Mouse (Mus musculus) heart, embryonic 12.5 days (tissue): Measurements from ENCODE around the gene Gga3. TPM values are rescaled to one million over a fixed set of nuclear protein-coding genes. Genes with fewer than 3 reads are reported as not detected.

Experiments
- ATAC-seq: fragments of 200-750 bp; cut with Nextera tagmentation; 2 replicates; pipeline ENCODE4 v1.8.0; 2017; ENCODE audit warnings: moderate TSS enrichment, moderate library complexity; ENCODE audit not compliant: insufficient number of reproducible peaks, low FRiP score
- H3K27ac ChIP-seq: fragments of 300-500 bp; sonication (generic); 2 replicates; pipeline ENCODE4 v1.5.1; 2016; ENCODE audit warnings: mild to moderate bottlenecking, moderate library complexity; ENCODE audit not compliant: poor library complexity, severe bottlenecking
- H3K27me3 ChIP-seq: fragments of 300-500 bp; sonication (generic); replicated peaks from 2 replicates; pipeline ENCODE4 v1.6.1; 2016; ENCODE audit warnings: mild to moderate bottlenecking, moderate library complexity
- H3K36me3 ChIP-seq: fragments of 300-500 bp; sonication (generic); 2 replicates; pipeline ENCODE4 v1.6.1; 2016; ENCODE audit warnings: mild to moderate bottlenecking, moderate library complexity
- H3K4me1 ChIP-seq: fragments of 300-500 bp; sonication (generic); replicated peaks from 2 replicates; pipeline ENCODE4 v1.6.1; 2016; ENCODE audit warnings: mild to moderate bottlenecking
- H3K4me2 ChIP-seq: fragments of 300-500 bp; sonication (generic); 2 replicates; pipeline ENCODE4 v1.6.1; 2016; ENCODE audit warnings: mild to moderate bottlenecking, moderate library complexity
- H3K4me3 ChIP-seq: fragments of 300-500 bp; sonication (generic); 2 replicates; pipeline ENCODE4 v1.5.1; 2016; ENCODE audit warnings: mild to moderate bottlenecking
- H3K9ac ChIP-seq: fragments of 300-500 bp; sonication (generic); 2 replicates; pipeline ENCODE4 v1.6.1; 2016; ENCODE audit warnings: mild to moderate bottlenecking, moderate library complexity
- H3K9me3 ChIP-seq: fragments of 300-500 bp; sonication (generic); replicated peaks from 2 replicates; pipeline ENCODE4 v1.6.1; 2016; ENCODE audit warnings: mild to moderate bottlenecking, moderate library complexity
- WGBS: fragments of 180-500 bp; shearing (Covaris S2); methylation state at CpG from one replicate; pipeline ENCODE4 v1.1.7; 2016; 5-methylcytosine and 5-hydroxymethylcytosine counted together
- polyA plus RNA-seq: library from polyadenylated mRNA; unstranded; fragments of >200 nt; fragmentation: Nextera tagmentation; extraction: Ambion mirVana; gene quantifications from 2 replicates; pipeline ENCODE4 v1.2.1, GENCODE M21; 2016

Gga3 gene
- polyA plus RNA-seq, 1 experiment from 2014 or later = 21.9 TPM

- no peak for ATAC-seq
- Histone ChIP-seq H3K4me1 (peaks cover 33% of the 10 kb centered on the region), H3K9me3 (no peaks in the 10 kb centered on the region), H3K4me2 (no peak overlapping the region), H3K36me3 (peaks cover 75% of the 10 kb centered on the region), H3K27ac (no peak overlapping the region), H3K27me3 (no peaks in the 10 kb centered on the region), H3K9ac (no peak overlapping the region), H3K4me3 (no peak overlapping the region)
- WGBS = 92% methylated on average over 2 of the region's 2 CpGs
Observed at GRCm38 (mm10) chr11:115618001-115618400, 14.2 kb upstream of the Gga3 start.

GRCm38 (mm10) chr11:115616893-115617292 lies 13.0 kb upstream of the Gga3 start:
- H3K36me3 ChIP-seq = peaks cover 65% of the 10 kb centered on the region
- no peak overlapping the region for H3K4me3 ChIP-seq
- H3K4me2 ChIP-seq = no peak overlapping the region
- H3K27me3 ChIP-seq = no peaks in the 10 kb centered on the region
- H3K4me1 ChIP-seq = peaks cover 35% of the 10 kb centered on the region
- H3K9ac ChIP-seq = no peak overlapping the region
- 0 out of 2 replicates have a peak overlapping the region, but pooled peaks have one; percentile 14 for H3K27ac ChIP-seq
- no peaks in the 10 kb centered on the region for H3K9me3 ChIP-seq
- ATAC-seq = no peak
- 72% methylated on average over 6 of the region's 6 CpGs for WGBS

- H3K4me1 ChIP-seq = peaks cover 39% of the 10 kb centered on the region
- no peaks in the 10 kb centered on the region for H3K9me3 ChIP-seq
- H3K27me3 ChIP-seq = no peaks in the 10 kb centered on the region
- H3K36me3 ChIP-seq = peaks cover 61% of the 10 kb centered on the region
- WGBS = 86% methylated on average over 7 of the region's 7 CpGs
- no peak overlapping the region for H3K4me2 ChIP-seq
- H3K27ac ChIP-seq = no peak overlapping the region
- H3K9ac ChIP-seq = no peak overlapping the region
- ATAC-seq = no peak
- H3K4me3 ChIP-seq = no peak overlapping the region
Observed at GRCm38 (mm10) chr11:115616371-115616770, 12.5 kb upstream of the Gga3 start.

- H3K4me3 ChIP-seq = no peak overlapping the region
- H3K9ac ChIP-seq = 0 out of 2 replicates have a peak overlapping the region, but pooled peaks have one; percentile 27
- H3K4me1 ChIP-seq = peaks cover 39% of the 10 kb centered on the region
- 85% methylated on average over 6 of the region's 6 CpGs for WGBS
- H3K36me3 ChIP-seq = peaks cover 56% of the 10 kb centered on the region
- ATAC-seq = no peak
- H3K4me2 ChIP-seq = no peak overlapping the region
- no peaks in the 10 kb centered on the region for H3K9me3 ChIP-seq
- no peak overlapping the region for H3K27ac ChIP-seq
- H3K27me3 ChIP-seq = no peaks in the 10 kb centered on the region
Observed at GRCm38 (mm10) chr11:115615875-115616274, 12.0 kb upstream of the Gga3 start.

- 0 out of 2 replicates have a peak overlapping the region, but pooled peaks have one; percentile 27 for H3K9ac ChIP-seq
Observed at GRCm38 (mm10) chr11:115615108-115615825, 11.4 kb upstream of the Gga3 start.

GRCm38 (mm10) chr11:115614346-115615107 lies 10.7 kb upstream of the Gga3 start:
- H3K36me3 ChIP-seq = peaks cover 48% of the 10 kb centered on the region
- no peaks in the 10 kb centered on the region for H3K27me3 ChIP-seq
- 78% methylated on average over 10 of the region's 10 CpGs for WGBS
- peaks cover 39% of the 10 kb centered on the region for H3K4me1 ChIP-seq
- no peaks in the 10 kb centered on the region for H3K9me3 ChIP-seq
- H3K27ac ChIP-seq = peak overlapping the region; percentile 10; the same call in 1 of the 2 replicates
- no peak for ATAC-seq
- 0 out of 2 replicates have a peak overlapping the region, but pooled peaks have one; percentile 32 for H3K9ac ChIP-seq
- no peak overlapping the region; the same call in 1 of the 2 replicates for H3K4me2 ChIP-seq
- H3K4me3 ChIP-seq = no peak overlapping the region

More at GRCm38 (mm10) chr11:115615108-115615825, 11.4 kb upstream of the Gga3 start:
- no peaks in the 10 kb centered on the region for H3K9me3 ChIP-seq
- peaks cover 50% of the 10 kb centered on the region for H3K36me3 ChIP-seq
- H3K4me2 ChIP-seq = no peak overlapping the region; the same call in 1 of the 2 replicates
- ATAC-seq = no peak
- no peaks in the 10 kb centered on the region for H3K27me3 ChIP-seq
- 70% methylated on average over 15 of the region's 15 CpGs for WGBS
- H3K4me3 ChIP-seq = no peak overlapping the region
- peaks cover 39% of the 10 kb centered on the region for H3K4me1 ChIP-seq
- peak overlapping the region; percentile 10 for H3K27ac ChIP-seq

GRCm38 (mm10) chr11:115613138-115613945 lies 9.5 kb upstream of the Gga3 start:
- peaks cover 39% of the 10 kb centered on the region for H3K4me1 ChIP-seq
- no peak for ATAC-seq
- no peaks in the 10 kb centered on the region for H3K9me3 ChIP-seq
- peak overlapping the region; percentile 83 for H3K9ac ChIP-seq
- peak overlapping the region; percentile 61 for H3K4me3 ChIP-seq
- peak overlapping the region; percentile 94 for H3K27ac ChIP-seq
- H3K27me3 ChIP-seq = no peaks in the 10 kb centered on the region
- H3K36me3 ChIP-seq = peaks cover 49% of the 10 kb centered on the region
- under 1% methylated on average over 16 of the region's 16 CpGs for WGBS
- H3K4me2 ChIP-seq = peak overlapping the region; percentile 84

- Histone ChIP-seq H3K4me3 (peak within 1 kb of the TSS; percentile 61), H3K36me3 (peaks cover 51% of the 10 kb centered on the region), H3K4me1 (peaks cover 39% of the 10 kb centered on the region), H3K4me2 (peak within 1 kb of the TSS; percentile 84), H3K9me3 (no peaks in the 10 kb centered on the region), H3K27ac (peak within 1 kb of the TSS; percentile 94), H3K27me3 (no peaks in the 10 kb centered on the region), H3K9ac (peak within 1 kb of the TSS; percentile 83)
- WGBS = under 1% methylated on average over 80 of the region's 80 CpGs
- ATAC-seq = peak; percentile 87
Observed at GRCm38 (mm10) chr11:115612410-115613137, 8.7 kb upstream of the Gga3 start, which contains the start of gene Mif4gd. Gene Mif4gd, minus strand, starts transcription at chr11:115612969.

GRCm38 (mm10) chr11:115612059-115612409 lies 8.2 kb upstream of the Gga3 start:
- peak; percentile 27; the same call in 1 of the 2 replicates for ATAC-seq
- Histone ChIP-seq H3K9ac (peak overlapping the region; percentile 83), H3K4me2 (peak overlapping the region; percentile 84), H3K4me1 (peaks cover 37% of the 10 kb centered on the region), H3K27ac (peak overlapping the region; percentile 94; the same call in 1 of the 2 replicates), H3K4me3 (peak overlapping the region; percentile 61), H3K27me3 (no peaks in the 10 kb centered on the region), H3K36me3 (peaks cover 51% of the 10 kb centered on the region), H3K9me3 (no peaks in the 10 kb centered on the region)
- WGBS = under 1% methylated on average over 13 of the region's 13 CpGs

- Histone ChIP-seq H3K4me1 (peaks cover 34% of the 10 kb centered on the region), H3K4me3 (no peak overlapping the region), H3K27ac (no peak overlapping the region), H3K36me3 (peaks cover 53% of the 10 kb centered on the region), H3K9me3 (no peaks in the 10 kb centered on the region), H3K4me2 (peak overlapping the region; percentile 84; the same call in 1 of the 2 replicates), H3K27me3 (no peaks in the 10 kb centered on the region), H3K9ac (no peak overlapping the region)
- no peak for ATAC-seq
- WGBS = 79% methylated on average over 6 of the region's 6 CpGs
Observed at GRCm38 (mm10) chr11:115611173-115611572, 7.3 kb upstream of the Gga3 start.
